Mouse (Mus musculus) heart, adult 2 months (tissue): ENCODE data around the gene Oit3. TPM values are rescaled to one million over a fixed set of nuclear protein-coding genes. Genes with fewer than 3 reads are reported as not detected.

ENCODE experiments used
- DNase-seq, 2 experiments: peaks; one replicate each; pipeline ENCODE4 v3.0.0; 2021
- H3K27ac ChIP-seq: fragments of 200-600 bp; 2 replicates; pipeline ENCODE4 v1.8.1; 2022
- H3K27me3 ChIP-seq: fragments of 200-500 bp; 2 replicates; pipeline ENCODE4 v1.6.1; 2012; ENCODE audit warnings: mild to moderate bottlenecking, low read length, inconsistent platforms, mixed read lengths; ENCODE audit not compliant: control insufficient read depth, insufficient read depth
- H3K36me3 ChIP-seq: fragments of 200-500 bp; 2 replicates; pipeline ENCODE4 v1.6.1; 2012; ENCODE audit warnings: low read length, inconsistent platforms; ENCODE audit not compliant: control insufficient read depth, insufficient read depth
- H3K4me1 ChIP-seq: fragments of 200-500 bp; 2 replicates; pipeline ENCODE4 v1.6.1; 2011; ENCODE audit warnings: low read length; ENCODE audit not compliant: control insufficient read depth, insufficient read depth
- H3K4me3 ChIP-seq: fragments of 200-600 bp; 2 replicates; pipeline ENCODE4 v1.8.1; 2022
- H3K79me2 ChIP-seq: fragments of 200-500 bp; replicated peaks from 2 replicates; pipeline ENCODE4 v1.6.1; 2012; ENCODE audit warnings: mild to moderate bottlenecking, inconsistent platforms, low read length, moderate library complexity, mixed read lengths; ENCODE audit not compliant: control insufficient read depth, insufficient read depth
- H3K9ac ChIP-seq: fragments of 200-500 bp; 2 replicates; pipeline ENCODE4 v1.6.1; 2012; ENCODE audit warnings: low read depth, mild to moderate bottlenecking, control low read depth, inconsistent platforms, low read length, mixed read lengths
- CTCF ChIP-seq: fragments of 200-600 bp; IDR thresholded peaks from 2 replicates; pipeline ENCODE4 v1.8.1; 2022; ENCODE audit warnings: antibody characterized with exemption, mild to moderate bottlenecking, moderate library complexity
- EP300 ChIP-seq: fragments of 200-500 bp; IDR thresholded peaks from 2 replicates; pipeline ENCODE4 v1.6.1; 2011; ENCODE audit warnings: low read depth, low read length, control low read depth; ENCODE audit not compliant: insufficient read depth
- POLR2A ChIP-seq: fragments of 200-500 bp; IDR thresholded peaks from 2 replicates; pipeline ENCODE4 v1.6.1; 2011; ENCODE audit warnings: mild to moderate bottlenecking, low read depth, low read length, control low read depth; ENCODE audit not compliant: insufficient read depth
- WGBS: fragments of 180-500 bp; shearing (Covaris S2); methylation state at CpG from one replicate; pipeline ENCODE4 v1.1.7; 2018; 5-methylcytosine and 5-hydroxymethylcytosine counted together
- intact Hi-C: fragments of 180-260 bp; cut with DNase I; formaldehyde crosslinking; loops from one replicate; pipeline ENCODE4 v1.15.1; 2025
- long read RNA-seq: library from polyadenylated mRNA; stranded (forward); transcript quantifications from one replicate; pipeline ENCODE4 v2.0.0, GENCODE M21; 2021
- polyA plus RNA-seq: library from polyadenylated mRNA; depleted of rRNA; stranded (reverse); fragments of >200 nt; gene quantifications from 2 replicates; pipeline ENCODE4 v1.2.3, GENCODE M21; 2012; rRNA removed
- total RNA-seq, 2 experiments: library from RNA; stranded (reverse); gene quantifications; 2 replicates each; pipeline ENCODE4 v1.2.3; 2021

The Oit3 gene
- total RNA-seq (not detected), polyA plus RNA-seq (0.55 and 0.59 TPM in 2 replicates)
- long read RNA-seq = 0 reads

DNA sequence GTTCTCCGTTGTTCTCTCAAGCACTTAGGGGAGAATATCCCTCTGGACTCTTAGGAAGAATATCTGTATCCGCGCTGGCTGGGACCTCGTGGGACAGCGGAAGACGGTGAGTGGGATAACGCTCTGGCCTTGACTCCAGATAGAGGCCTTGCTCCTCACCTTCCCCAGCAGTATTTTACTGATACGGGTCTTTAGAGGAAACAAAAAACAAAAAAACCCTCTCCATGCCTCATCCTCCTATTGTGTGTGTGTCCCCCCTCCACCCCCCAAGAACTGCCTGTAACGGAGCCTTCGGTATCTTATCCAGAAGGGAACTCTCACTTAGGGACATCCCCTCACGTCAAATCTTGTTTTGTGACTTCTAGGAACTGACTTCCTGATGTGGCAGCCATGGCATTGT is at the start of gene Oit3:
Gene Oit3, minus strand, starts transcription at position 44 of the 400 bp plus-strand sequence.
- WGBS = 50% methylated on average over 11 of the region's 11 CpGs
- intact Hi-C loops = loop anchor here (5.0 kb wide), 1 partner anchor 176 kb away; the partner anchor contains the start of genes Gm10322 and Mcu

DNA sequence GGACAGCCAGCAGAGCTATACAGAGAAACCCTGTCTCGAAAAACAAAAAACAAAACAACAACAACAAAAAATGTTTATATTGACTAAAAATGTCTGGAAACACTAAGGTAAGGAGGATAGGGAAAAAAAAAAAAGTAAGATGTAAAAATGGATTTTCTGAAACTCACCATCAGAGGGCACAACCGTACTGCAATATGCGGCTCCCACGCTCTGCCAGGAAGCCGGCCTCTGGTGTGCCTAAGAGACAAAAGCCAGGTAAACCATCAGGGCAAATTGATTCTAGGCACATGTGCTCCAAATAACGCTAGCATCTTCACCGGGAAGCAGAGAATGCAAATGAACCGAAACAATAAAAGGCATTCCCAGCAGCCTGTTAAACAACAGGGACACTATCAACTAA is 49.3 kb upstream of the Oit3 start:
- H3K27me3 ChIP-seq = no peaks in the 10 kb centered on the region
- H3K9ac ChIP-seq = no peak overlapping the region
- no peak for TF ChIP-seq EP300
- peak; percentile 62 for TF ChIP-seq CTCF
- no peaks in the 10 kb centered on the region for H3K4me1 ChIP-seq
- no peaks in the 10 kb centered on the region for H3K36me3 ChIP-seq
- 90% methylated on average over 8 of the region's 8 CpGs for WGBS
- no peak overlapping the region for H3K4me3 ChIP-seq
- no peak for DNase-seq
- no peaks in the 10 kb centered on the region for H3K79me2 ChIP-seq
- intact Hi-C loops = loop anchor here (1.0 kb wide), 1 partner anchor 374 kb away; no protein-coding TSS in a partner anchor
- no peak overlapping the region for H3K27ac ChIP-seq

More for the DNA sequence above, at the start of gene Oit3:
- H3K27me3 ChIP-seq = no peaks in the 10 kb centered on the region
- H3K36me3 ChIP-seq = peaks cover 5% of the 10 kb centered on the region
- no peak within 1 kb of the TSS for H3K9ac ChIP-seq
- no peak for TF ChIP-seq POLR2A
- no peak for TF ChIP-seq CTCF
- TF ChIP-seq EP300 = no peak
- no peak within 1 kb of the TSS for H3K27ac ChIP-seq
- H3K4me1 ChIP-seq = peaks cover 17% of the 10 kb centered on the region
- H3K79me2 ChIP-seq = no peaks in the 10 kb centered on the region
- no peak for DNase-seq
- H3K4me3 ChIP-seq = no peak within 1 kb of the TSS

DNA sequence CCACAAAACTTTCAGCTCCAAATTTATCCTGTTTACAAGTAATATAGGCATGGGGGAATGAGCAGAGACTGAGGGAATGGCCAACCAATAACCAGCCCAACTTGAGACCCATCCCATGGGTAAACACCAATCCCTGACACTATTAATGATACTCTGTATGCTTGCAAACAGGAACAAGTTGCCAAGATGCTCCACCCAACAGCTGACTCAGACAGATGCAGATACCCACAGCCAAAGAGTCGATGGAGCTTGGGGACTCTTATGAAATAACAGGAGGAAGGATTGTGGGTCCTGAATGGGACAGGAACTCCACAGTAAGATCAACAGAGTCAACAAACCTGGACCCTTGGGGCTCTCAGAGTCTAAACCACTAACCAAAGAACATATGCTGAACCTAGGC is 47.8 kb upstream of the Oit3 start:
- H3K4me3 ChIP-seq = no peak overlapping the region
- peak in 1 of 2 experiments; percentile 26 for DNase-seq
- H3K4me1 ChIP-seq = no peaks in the 10 kb centered on the region
- H3K36me3 ChIP-seq = no peaks in the 10 kb centered on the region
- intact Hi-C loops = no loop called here
- H3K27me3 ChIP-seq = no peaks in the 10 kb centered on the region
- no peak overlapping the region for H3K27ac ChIP-seq
- TF ChIP-seq POLR2A = no peak
- no peak for TF ChIP-seq CTCF
- no peak for TF ChIP-seq EP300
- H3K9ac ChIP-seq = no peak overlapping the region
- H3K79me2 ChIP-seq = no peaks in the 10 kb centered on the region
- 81% methylated on average over 1 of the region's 1 CpGs for WGBS

GRCm38 (mm10) chr10:59487351-59487750 is 45.8 kb upstream of the Oit3 start:
- TF ChIP-seq EP300 (no peak), CTCF (no peak), POLR2A (no peak)
- no peaks in the 10 kb centered on the region for H3K79me2 ChIP-seq
- DNase-seq = no peak
- H3K36me3 ChIP-seq = no peaks in the 10 kb centered on the region
- no peak overlapping the region for H3K4me3 ChIP-seq
- no peaks in the 10 kb centered on the region for H3K27me3 ChIP-seq
- intact Hi-C loops = no loop called here
- no peak overlapping the region for H3K27ac ChIP-seq
- no peaks in the 10 kb centered on the region for H3K4me1 ChIP-seq
- 93% methylated on average over 2 of the region's 2 CpGs for WGBS
- no peak overlapping the region for H3K9ac ChIP-seq

DNA sequence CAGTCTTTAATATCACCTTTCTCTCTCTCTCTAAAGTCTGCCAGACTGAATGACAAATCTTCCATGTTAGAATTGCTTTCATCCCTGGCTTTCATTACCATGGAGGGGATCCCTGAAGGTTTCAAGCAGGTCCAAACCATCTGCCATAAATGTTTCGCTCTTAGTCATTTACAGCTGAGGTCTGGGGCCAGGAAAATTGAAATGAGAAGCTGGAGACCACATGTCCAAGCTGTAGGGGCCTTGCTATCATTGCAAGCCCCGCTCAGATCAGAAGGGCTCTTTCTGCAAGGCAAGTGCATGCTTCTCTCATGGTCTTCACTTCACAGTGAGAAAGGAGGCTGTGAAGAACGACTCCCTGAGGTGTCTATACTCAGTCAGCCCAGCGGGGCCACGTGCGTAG is 42.7 kb upstream of the Oit3 start:
- Histone ChIP-seq H3K27me3 (no peaks in the 10 kb centered on the region), H3K27ac (no peak overlapping the region), H3K4me1 (no peaks in the 10 kb centered on the region), H3K36me3 (no peaks in the 10 kb centered on the region), H3K79me2 (no peaks in the 10 kb centered on the region), H3K4me3 (no peak overlapping the region), H3K9ac (no peak overlapping the region)
- intact Hi-C loops = no loop called here
- WGBS = 93% methylated on average over 6 of the region's 6 CpGs
- DNase-seq = no peak
- TF ChIP-seq POLR2A (no peak), EP300 (no peak), CTCF (no peak)

GRCm38 (mm10) chr10:59481381-59481780 is 39.8 kb upstream of the Oit3 start:
- Histone ChIP-seq H3K9ac (no peak overlapping the region), H3K36me3 (no peaks in the 10 kb centered on the region), H3K4me3 (no peak overlapping the region), H3K27me3 (no peaks in the 10 kb centered on the region), H3K79me2 (no peaks in the 10 kb centered on the region), H3K27ac (no peak overlapping the region), H3K4me1 (no peaks in the 10 kb centered on the region)
- 95% methylated on average over 5 of the region's 5 CpGs for WGBS
- intact Hi-C loops = no loop called here
- TF ChIP-seq CTCF (no peak), POLR2A (no peak), EP300 (no peak)
- DNase-seq = no peak
